Mouse (Mus musculus): ENCODE results near the gene Rpl6.

Gene Rpl6

DNA sequence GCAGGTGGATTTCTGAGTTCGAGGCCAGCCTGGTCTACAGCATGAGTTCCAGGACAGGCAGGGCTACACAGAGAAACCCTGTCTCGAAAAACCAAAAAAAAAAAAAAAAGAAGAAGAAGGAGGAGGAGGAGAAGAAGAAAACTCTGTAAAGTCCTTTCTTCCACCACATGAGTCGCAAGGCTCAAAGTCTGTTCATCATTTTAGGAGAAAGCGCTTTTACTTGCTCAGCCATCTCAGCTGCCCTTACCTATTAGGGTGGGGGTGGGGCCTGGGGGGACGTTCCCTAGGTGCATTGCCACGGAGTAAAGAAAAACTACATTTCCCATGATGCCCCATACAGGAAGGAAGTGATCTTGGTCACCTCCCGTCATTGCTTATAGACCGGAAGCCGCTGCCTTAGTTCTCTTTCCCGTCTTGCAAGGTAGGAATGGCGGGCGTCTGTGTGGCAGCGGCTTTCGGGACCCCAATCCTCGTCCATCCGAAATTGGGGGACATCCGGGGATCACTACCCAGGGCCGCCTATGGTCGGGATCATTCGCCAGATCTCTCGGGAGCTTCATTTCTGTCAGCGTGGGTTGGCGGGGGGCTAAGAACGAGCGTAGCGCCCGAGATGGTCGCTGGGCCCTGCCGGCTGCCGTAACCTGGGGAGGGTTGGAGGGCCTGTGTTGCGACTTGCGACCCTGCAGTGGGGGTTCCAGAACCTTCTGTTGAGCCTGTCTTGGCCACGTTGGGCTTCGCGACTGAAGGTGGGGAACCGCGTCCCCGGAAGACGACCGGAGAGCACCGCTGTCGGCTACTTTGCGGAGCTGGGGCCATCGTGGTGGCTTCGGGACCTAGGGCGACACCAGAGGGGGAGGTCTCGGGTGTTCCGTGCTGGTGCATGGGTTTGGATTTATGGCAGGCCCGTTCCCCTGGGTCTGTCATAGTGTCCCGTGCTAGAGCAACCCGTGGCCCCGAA is at the start of gene Rpl6:
Gene Rpl6 (plus strand): TSS at position 350 of the 958 bp plus-strand sequence.
- DNase-seq (ENCODE audit: low spot score) = peak; percentile 70

DNA sequence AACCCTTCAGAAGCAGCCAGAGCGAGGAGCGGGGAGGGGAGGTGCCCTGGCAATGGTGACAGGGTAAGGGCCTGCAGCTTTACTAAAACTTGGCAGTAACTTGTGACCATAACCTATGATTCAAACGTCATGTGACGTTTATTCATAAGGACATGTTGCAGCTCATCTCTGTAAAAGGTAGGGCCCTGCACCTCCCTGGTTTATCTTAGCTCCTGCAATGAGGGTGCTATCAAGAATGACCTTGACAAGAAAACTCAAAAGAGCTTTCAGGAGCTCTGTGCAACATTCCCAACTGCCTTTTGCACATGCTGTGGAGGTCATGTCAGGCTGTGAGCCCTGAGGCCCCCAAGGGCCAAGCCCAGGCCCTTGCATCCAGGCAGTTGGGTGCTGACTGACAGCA is 48.2 kb upstream of the Rpl6 start:
- no peak for DNase-seq (ENCODE audit: low spot score)

DNA sequence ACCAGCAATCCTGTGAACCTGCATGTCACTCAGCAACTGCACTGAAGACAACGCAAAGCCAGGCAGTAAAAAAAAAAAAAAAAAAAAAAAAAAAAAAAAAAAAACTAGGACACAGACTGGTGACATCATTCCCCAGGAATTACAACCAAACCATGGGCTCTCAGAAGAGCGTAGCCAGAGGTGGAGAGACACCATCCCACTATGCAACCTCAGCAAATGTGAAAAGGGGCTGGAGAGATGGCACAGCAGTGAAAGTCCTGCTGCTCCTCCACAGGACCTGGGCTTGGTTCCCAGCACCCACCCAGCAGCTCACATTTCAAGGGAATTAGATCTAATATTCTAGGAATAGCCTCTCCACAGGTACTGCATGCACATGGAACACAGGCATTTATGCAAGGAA is 47.3 kb upstream of the Rpl6 start:
- DNase-seq (ENCODE audit: low spot score) = no peak

DNA sequence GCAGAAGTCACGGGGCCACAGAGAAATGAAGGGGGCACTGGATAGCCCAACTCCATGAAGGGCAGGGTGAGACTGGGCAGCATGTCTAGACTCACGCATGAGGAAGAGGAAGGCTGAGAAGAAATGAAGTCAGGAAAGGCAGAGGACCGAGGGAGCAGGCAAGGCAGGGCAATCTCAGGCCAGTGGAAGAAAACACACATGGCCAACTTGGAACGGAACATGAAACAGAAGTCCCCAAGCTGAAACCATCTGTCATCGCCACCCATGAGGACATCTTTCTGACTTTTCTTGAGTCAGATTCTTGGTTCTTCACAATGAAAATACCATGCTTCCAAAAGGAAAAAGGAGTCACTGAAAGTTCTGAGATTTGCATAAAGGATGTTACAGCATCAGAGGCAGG is 46.8 kb upstream of the Rpl6 start:
- no peak for DNase-seq (ENCODE audit: low spot score)

DNA sequence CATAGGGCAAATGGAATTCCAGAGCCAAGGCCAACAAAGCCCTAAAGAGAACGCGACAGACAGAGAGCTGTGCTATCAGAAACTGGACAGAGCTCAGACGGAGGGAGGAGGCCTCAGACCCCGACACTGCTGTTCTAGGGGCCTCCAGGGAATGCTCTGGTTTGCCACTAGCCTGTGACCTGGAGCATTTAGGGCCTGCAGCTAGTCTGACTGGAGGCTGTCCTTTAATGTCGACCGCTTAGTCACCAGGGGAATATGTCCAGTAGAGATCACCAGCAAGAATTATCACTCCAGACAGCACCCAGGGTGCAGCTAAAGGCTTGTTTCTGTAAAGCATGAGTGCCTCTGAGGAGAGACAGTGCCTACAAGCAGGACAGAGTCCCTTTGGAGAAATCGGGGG is 45.3 kb upstream of the Rpl6 start:
- DNase-seq (ENCODE audit: low spot score) = no peak

DNA sequence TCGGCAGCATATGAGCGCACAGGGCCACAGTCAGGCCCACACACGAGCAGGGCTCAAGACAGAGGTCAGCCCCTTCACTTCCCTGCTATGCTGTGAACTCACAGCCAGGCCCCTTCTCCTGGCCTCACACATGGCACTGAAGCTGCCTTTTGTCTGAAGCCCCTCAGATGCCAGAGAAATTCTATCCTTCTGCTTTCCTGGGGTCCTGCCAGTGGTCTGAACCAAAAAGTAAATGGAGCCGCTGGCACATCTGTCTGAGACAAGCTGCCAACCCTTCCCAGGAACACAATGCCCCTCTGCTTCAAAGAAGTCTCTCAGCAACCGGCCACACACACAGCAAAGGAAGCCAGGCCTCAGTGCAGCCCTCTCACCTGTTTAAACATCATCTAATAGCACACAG is 42.0 kb upstream of the Rpl6 start:
- no peak for DNase-seq (ENCODE audit: low spot score)

DNA sequence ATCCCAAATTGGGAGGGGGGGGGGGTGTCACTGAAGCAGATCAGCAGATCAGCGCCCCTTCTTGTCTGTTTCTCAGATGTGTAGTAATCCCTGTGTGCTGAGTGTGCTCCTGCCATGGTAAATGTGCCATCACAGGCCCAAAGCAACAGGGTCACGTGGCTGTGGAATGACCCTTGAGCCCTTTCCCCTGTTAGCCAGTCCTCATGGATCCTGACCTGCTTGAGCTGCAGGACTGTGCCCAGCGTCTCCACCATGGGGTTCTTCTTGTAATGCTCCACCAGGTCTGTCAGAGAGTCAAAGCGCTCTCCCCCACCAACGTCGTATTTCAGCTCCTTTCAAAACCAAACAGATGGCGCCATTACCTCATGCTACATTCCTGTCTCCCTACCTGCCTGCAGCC is 41.4 kb upstream of the Rpl6 start:
- DNase-seq (ENCODE audit: low spot score) = no peak

DNA sequence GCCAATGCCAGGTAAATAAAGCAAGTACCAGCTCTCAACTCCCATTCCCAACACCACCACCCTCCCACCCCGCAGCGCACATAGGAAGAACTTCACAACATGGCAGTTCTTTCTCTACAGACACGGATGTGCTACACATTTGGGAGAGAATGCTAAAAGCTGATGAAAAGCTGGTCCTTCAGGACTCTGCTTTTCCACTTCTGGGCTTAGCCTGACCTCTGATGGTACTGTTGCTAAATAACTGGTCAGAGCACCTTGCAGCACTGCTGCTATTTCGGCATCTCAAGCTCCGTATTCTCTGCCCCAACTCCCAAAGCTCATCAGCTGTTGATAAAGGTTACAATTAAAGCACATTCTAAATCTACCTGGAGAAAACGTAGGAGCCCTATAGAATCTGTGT is 37.4 kb upstream of the Rpl6 start:
- no peak for DNase-seq (ENCODE audit: low spot score)

DNA sequence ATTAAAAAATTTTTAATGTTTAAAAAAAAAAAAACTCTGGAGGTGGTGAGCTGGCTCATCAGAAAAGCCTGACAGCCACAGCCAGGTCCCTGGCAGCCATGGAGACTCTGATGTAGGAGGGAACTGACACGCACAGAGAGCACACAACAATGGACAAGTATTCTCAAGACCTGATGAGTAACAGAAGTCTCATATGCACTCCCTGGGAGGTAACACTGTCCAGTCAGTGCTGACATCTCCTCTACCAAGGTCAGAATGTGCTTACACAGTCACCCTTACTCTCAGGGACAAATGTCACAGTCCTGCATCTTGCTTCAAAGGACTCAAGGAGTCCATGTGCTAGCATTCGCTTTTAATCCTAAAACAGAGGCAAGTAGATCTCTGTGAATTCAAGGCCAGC is 34.7 kb upstream of the Rpl6 start:
- no peak for DNase-seq (ENCODE audit: low spot score)

DNA sequence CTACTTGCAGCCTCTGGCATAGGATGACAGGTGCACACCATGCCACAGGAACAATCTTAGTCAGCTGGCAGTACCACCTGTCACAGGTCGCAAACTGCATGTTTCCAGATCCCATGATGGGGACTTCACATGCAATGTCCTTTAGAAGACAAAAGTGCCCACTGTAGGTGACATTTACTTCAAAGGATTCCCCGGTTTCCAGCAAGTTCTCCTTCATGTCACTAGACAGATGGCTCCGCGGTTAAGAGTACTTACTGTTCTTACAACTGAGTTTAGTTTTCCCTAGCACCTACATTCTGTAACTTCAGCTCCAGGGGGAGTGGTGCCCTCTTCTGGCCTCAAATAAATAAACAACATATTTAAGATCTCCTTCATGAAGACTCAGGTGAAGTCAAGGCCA is 31.4 kb upstream of the Rpl6 start:
- DNase-seq (ENCODE audit: low spot score) = no peak

DNA sequence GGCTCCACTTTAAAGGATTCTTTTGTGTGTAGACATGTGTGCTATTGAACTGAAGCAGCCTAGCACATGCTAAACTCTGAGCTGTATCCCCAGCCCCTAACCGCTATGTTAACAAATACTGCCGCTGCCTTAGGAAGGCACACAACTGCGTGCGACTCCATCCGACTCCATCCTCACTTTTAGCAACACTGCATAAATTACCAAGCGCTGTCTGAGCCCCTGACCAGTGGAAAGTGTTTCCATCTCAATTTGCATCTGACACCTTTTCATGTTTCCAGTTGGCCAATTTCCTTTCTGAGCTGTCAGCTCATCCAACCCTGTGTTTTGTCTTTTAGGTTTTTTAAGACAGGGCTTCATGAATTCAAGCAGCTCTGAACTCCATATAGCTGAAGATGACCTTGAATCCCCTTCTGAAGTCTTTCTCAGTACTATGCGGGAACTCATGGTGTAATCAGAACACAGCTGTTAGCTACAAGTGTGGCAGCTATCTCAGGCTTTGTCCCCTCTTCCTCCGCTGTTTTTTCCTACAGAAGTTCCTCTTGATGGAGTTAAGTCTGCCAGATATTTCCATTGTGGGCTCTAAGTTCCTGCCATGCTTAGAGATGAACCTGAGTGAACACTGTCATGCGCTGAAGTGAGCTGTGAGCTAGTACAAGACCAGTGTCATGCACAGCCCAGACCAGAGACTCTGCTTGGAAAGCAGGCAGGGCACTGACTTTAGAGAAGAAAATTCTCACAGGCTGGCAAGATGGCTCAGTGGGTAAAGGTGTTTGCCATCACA is 25.0 kb upstream of the Rpl6 start:
- no peak for DNase-seq (ENCODE audit: low spot score)

DNA sequence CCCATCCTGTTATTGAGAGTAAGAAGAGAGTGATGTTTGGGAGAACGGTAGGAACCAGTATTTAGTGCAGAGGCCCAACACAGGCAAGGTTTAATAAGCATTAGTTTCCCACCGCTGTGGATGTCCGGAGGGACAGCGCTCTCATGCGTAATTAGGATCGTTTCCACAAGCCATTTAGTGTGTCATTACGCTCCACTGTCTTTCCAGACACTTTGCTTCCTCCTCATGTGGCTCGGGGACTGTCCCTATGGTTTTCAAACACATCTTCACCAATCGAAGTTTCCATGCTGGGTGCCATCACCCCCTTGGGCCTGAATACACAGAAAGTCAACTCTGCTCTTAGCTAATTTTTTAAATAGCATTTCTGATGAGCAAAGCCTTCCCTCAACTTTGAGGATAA is 21.0 kb upstream of the Rpl6 start:
- DNase-seq (ENCODE audit: low spot score) = no peak

DNA sequence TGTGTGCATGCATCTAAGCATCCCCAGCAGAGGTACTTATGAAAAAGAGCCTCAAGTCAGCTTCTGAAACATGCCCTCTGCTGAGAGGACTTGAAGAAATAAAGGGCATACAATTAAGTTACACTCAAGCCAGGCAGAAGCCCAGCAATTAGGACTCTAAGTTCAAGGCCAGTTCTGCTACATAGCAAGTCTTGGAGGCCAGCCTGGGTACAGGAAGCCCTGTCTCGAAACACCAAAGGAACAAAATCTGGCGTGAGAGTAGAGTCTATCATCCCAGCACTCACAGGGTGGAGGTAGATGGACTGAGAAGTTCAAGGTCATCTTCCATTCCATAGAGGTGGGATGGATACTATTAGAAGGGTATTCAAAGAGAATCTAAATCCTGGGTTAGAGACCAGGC is 19.9 kb upstream of the Rpl6 start:
- no peak for DNase-seq (ENCODE audit: low spot score)

DNA sequence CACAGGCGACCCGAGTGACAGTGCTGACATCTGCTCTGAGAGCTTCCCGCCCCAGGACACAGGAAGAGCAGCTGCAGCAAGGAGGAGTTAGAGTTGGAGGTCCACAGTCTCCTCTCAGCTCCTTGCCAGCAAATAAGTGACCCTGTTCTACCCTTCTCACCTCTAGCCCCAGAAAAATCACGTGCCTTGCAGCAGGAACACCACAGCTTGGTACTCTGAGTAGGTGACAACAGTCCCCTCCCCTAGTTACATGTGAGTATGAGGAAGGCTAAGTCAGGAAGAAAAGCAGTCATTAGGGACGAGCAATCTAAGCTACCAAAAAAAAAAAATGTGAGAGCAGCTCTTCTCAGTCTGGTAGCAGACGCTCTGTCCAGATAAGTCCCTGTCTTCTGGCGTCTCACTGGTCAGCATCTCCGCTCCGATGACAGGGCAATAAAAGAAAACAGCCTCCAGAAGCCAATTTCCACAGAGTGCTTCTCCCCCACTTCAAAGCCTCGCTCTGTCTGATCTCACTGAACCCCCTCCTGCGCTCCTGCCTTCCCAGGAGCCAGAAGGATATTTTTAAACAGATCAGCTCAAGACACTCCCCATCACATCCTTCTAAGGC is 19.2 kb upstream of the Rpl6 start:
- no peak for DNase-seq (ENCODE audit: low spot score)

DNA sequence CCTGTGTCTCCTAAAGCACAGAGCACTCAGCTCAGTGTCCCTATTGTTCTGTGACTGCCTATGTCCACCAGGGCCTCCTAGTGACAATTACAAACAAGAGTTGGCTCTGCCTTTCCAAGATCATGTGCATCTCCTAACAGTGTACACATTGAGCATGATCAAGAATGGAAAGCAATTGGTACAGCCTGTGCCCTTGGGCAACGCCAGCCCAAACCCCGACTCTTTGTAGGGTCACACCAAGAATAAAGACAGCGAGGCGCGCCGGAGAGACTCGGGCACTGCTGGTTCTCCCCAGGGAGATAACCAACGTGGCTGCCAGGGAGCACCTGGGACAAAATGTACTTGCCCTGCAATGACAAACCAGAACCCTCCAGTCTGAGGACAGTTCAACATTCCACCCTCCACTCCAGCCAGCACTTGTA is 16.7 kb upstream of the Rpl6 start:
- no peak for DNase-seq (ENCODE audit: low spot score)

DNA sequence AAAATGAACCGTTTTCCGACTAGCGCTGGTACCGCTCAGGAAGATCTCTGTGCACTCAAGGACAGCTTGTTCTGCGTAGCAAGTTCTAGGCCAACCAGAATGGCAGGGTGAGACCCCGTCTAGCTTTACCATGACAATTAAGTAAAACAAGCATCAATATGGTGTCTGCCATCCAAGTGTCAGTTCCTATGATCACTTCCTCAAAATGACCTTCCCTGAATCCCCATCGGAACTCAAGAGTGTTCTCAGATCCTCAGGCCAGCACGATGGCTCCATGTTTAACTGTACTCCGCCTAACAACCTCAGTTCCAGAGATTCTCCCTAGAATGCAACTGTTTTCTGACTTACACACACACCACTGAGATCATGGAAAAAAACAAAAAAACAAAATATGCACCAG is 16.0 kb upstream of the Rpl6 start:
- no peak for DNase-seq (ENCODE audit: low spot score)

DNA sequence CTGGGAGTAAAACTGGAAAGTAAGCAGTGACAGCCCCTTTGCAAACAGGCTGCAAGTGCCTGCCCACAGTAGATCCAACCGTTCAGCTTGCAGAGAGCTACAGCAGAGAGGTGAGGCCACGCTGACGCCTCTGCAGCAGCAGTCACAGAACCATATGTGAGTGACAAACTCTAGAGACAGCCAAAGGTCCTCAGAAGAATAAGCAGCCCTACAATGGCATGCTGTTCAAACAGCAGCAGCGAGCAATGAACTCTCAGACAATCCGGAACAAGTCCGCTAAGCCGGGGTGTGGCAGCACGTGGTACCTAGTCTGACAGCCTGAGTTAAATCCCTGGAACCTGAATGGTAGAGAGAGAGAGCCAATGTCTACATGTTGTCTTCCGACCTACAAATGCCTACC is 15.1 kb upstream of the Rpl6 start:
- no peak for DNase-seq (ENCODE audit: low spot score)

DNA sequence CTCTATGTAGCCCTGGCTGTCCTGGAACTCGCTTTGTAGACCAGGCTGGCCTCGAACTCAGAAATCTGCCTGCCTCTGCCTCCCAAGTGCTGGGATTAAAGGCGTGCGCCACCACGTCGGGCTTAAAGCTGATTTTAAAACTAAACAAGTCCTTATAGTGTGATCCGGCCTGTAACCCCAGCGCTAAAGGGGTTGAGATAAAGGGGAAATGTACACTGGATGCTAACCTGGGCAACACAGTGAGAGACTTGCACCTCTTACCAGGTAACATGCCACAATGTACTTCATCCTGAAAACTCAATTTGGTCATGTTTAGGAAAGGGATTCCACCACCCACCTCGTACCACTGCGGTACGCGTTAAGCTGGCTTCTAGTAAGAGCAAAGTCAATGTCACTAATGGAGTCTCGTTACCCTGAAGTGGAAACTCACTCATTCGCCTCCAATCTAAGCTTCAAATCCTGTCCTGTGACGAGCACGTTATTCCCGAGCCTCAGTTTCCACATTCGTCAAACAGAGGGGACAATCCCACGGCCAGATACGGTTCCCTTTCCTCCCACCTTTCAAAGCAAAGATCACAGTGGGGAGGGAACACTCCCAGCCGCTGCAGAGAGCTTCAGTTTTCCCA is 14.0 kb upstream of the Rpl6 start:
- DNase-seq (ENCODE audit: low spot score) = no peak

DNA sequence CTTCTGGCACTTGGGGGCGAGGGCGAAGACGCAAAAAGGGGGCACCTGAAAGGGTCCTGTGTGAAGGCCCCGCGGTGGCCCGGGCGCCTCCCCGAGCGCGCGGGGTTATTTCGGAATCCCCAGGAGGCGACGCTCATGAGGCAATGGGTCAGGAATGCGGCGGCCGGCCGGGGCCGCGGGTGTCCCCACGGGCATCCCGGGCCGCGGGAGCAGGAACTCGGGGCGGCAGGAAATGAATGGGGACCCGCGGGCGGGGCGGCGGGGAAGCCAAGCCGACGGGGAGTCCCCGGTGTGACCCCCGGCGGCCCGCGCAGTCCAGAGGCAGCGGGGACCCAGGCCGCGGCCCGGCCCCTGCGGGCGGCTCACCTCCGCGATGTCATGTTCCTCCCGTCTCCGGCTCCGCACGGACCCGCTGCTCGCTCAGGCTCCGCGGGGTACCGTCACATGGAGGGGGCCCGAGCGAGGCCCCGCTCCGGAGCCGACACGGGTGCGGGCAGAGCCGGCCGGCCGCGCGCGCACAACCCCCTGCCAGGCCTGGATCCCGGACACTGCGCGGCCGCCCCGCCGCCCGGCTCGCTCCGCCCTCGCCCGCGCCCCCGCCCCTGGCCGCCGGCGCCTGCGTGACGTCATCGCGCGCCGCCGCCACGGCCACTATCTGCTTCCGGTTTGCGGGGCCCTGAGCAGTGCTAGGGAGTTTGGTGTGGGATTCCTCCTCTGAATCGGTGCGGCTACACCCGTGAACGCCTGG is 13.3 kb upstream of the Rpl6 start, which contains the start of gene Ptpn11:
Gene Ptpn11 (minus strand): TSS at position 562 of the 748 bp plus-strand sequence.
- DNase-seq (ENCODE audit: low spot score) = peak; percentile 80

DNA sequence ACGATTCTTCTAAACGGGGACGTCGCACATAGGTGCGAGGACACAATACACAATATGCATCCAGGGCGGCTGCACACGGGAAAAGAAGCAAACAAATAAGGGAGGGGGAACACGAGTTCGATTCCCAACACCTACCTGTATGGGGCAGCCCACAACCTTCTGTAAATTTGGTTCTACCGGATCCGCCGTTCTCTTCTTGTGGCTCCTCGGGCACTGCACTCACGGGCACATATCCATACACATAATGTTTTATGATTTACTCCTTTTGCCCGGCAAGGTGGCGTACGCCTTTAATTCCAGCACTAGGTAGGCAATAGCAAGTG is 12.7 kb upstream of the Rpl6 start:
- no peak for DNase-seq (ENCODE audit: low spot score)

DNA sequence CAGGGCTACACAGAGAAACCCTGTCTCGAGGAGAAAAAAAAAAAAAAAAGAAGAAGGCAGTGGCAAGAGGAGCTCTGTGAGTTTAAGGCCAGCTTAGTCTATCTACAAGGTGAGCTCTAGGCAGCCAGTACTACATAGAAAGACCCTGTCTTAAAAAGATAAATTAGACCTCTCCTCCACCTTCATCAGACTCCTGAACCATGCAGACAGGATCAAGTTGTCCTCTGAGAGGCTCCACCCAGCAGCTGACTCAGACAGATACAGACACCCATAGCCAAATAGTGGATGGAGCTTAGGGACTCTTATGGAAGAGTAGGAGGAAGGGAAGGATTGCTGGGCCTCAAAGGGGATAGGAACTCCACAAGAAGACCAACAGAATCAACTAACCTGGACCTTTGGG is 10.1 kb upstream of the Rpl6 start:
- no peak for DNase-seq (ENCODE audit: low spot score)

DNA sequence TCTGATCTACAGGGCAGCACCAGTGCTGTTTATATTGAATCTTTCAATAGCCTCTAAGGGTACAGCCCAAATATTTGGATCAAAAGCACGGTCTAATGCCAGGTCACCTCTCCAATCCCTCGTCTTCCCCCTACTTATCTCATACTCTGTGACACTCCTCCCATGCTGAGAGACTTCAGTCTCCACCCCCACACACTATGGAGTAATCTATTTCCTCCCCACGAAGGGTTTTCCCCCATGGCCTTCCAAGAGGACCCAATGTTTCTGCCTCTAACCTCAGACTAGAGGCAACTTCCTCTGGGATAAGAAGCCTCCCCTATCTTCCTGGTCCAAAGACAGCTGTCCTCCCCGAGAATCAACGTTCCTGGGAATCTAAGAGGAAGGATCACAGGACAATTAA is 7.5 kb upstream of the Rpl6 start:
- no peak for DNase-seq (ENCODE audit: low spot score)

Measured in spleen, adult 12 weeks (tissue).